Mouse (Mus musculus) ovary, postnatal 36 days (tissue): ENCODE measurements at regions not wholly inside any gene's neighbourhood (a gene's known extent, or its start where the extent isn't known, plus 50 kb on each side); places are given as distances from the start of the nearest gene placed in this dataset.

Source experiments
- DNase-seq: peaks from one replicate; pipeline ENCODE4 v3.0.0; 2022; ENCODE audit warnings: low spot score, mixed read lengths

- no peak for DNase-seq
Measured at GRCm38 (mm10) chr1:42008046-42008445, 687.5 kb upstream of the Pou3f3 start.

- no peak for DNase-seq
Measured at GRCm38 (mm10) chr1:42012911-42013310, 682.7 kb upstream of the Pou3f3 start.

DNA sequence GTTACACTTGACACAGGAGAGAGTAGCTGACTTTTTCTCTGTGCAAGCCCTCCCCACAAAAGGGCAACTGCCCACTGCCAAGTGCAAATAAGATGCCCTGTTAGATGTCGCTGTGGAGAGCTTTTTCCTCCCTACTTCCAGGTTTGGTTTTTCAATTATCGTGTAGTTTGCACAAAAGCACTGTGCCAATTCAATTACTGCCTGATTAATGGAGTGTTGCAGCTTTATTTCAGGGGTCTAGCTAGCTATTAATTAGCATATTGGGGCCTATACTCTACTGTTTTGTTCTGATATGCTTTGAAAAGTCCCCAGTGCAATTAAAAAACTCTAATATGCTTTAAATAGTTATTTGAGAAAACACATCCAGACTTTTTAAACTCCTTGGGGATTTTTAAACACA lies 676.6 kb upstream of the Pou3f3 start:
- no peak for DNase-seq

DNA sequence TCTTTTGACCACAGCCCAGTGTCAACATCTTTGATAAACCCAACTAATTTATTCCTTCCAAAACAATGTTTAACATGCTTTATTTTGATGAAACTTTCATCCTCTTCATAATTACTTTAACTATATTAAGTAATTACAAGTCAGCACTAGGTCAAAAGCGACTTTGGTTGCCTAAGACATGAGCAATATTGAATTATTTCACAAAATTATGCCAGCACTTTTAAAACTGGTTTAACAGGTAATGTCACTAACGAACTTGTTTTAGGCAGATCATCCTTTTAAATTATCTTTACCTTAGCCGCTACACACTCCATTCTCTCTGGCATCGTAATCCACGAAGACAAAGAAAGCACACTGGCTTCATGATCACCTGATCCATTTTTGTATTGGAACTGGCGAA lies 669.8 kb upstream of the Pou3f3 start:
- no peak for DNase-seq

DNA sequence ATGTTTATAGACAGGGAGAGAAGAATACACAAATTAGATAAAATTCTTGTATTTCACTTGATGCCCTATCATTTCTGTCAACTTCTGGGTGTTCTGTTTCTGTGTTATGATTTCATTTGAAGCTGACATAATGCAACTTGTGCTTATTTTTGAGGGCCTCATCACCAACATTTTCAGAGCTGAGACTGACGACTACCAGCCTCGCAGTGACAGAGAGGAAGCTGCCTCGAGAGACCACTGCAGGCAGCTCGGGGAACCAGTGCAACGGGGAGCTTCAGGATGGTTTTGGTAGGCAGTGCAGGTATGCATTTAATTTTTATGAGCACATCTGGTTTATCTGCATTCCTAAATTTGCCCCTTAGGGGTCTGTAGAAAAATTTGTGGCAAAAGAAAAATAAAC lies 669.1 kb upstream of the Pou3f3 start:
- no peak for DNase-seq

DNA sequence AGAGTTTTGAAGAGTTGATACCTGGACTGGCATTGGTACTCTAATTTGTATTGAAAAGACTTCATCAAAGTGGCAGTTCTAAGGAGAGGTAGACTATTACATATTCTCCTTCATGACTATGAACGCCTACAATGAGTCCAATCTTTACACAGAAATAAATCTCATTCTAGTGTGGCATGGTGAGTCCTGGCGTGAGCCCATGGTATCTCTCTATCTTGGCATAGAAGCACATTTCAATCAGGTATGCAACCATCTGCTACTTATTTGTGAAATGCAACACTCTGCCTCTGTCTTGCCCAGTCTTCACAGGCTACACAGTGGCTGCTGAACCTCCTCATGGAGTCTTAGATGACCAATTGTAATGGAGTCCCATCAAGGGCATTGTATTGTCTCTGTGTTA lies 661.8 kb upstream of the Pou3f3 start:
- DNase-seq: no peak

GRCm38 (mm10) chr1:42035371-42035770 lies 660.2 kb upstream of the Pou3f3 start:
- DNase-seq: no peak

GRCm38 (mm10) chr1:42041544-42041943 lies 654.0 kb upstream of the Pou3f3 start:
- no peak for DNase-seq

DNA sequence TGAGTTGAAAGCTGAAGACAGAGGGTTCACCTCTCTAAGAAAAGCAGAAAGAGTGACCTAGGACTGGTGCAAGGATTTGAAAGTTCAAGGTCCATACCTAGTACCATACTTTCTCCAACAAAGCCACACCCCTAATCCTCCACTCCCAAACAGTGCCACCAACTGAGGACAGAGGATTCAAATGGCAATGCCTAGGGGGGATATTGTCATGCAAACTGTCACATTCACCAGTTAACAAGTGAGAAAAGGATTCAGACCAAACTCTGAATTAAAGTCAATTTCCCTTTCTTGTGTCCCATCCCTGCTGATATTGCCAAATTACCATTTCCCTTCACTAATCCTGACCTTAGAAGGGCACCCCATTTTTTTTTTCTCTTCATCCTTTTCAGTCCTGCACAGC lies 637.1 kb upstream of the Pou3f3 start:
- DNase-seq: no peak

DNA sequence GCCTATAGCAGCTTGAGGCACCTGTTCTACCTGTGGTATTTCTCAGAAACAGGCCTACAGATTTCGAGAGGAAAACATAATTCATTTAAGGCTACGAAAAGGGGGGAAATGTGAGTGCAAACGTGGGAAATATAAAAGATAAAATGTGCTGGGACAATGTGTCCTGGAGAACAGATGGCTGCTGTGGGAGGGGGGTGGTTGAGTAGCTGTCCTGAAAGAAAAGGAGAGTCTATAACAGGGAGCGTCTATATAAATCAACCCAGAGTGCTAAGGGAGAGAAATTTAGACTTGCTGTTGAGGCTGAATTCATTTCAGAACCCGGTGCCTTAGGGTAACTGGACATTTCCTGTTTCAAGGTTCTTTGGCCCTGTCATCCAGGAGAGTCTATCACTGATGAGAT lies 625.5 kb upstream of the Pou3f3 start:
- no peak for DNase-seq

- no peak for DNase-seq
Measured at GRCm38 (mm10) chr1:42096026-42096425, 599.5 kb upstream of the Pou3f3 start.

- DNase-seq: no peak
Measured at GRCm38 (mm10) chr1:42098580-42098979, 597.0 kb upstream of the Pou3f3 start.

DNA sequence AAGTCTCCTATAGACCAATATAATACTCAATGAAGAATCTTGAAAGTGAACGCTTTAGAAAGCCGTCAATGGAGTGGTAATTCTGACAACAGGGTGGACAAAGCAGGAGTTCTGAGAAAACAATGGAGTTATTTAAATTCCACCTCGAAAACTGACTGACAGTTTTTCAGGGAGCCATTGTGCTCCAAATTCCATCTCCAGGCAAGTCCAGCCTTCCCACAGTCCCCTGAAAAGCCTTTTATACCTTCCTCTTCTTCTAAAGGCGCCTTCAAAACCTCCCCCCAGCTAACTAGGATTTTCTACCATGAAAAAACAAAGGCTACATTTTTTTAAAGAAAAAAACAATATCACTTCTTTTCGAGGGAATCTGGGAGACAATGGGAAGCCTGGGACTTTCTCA lies 588.0 kb upstream of the Pou3f3 start:
- no peak for DNase-seq

GRCm38 (mm10) chr1:42107925-42108324 lies 587.6 kb upstream of the Pou3f3 start:
- no peak for DNase-seq

- no peak for DNase-seq
Measured at GRCm38 (mm10) chr1:42152175-42152790, 543.3 kb upstream of the Pou3f3 start.

DNA sequence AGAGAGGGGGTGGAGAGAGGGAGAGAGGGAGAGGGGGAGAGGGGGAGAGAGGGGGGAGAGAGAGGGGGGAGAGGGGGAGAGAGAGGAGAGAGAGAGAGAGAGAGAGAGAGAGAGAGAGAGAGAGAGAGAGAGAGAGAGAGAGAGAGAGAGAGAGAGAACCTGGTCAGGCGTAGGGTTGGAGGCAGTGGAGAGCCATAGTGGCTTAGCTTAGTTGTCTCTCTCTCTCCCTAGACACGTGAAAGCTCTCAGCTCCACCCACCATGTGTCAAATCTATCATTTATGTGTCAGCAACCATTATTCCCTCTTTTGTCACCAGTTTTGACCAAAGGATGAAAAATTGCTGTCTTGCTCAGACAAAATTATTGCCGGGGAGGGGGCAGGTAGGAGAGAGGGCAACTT lies 542.7 kb upstream of the Pou3f3 start:
- DNase-seq: no peak

- DNase-seq: no peak
Measured at GRCm38 (mm10) chr1:42167790-42168572, 527.6 kb upstream of the Pou3f3 start.

GRCm38 (mm10) chr1:42169505-42169904 lies 526.1 kb upstream of the Pou3f3 start:
- DNase-seq: no peak

- no peak for DNase-seq
Measured at GRCm38 (mm10) chr1:42186295-42186694, 509.3 kb upstream of the Pou3f3 start.

DNA sequence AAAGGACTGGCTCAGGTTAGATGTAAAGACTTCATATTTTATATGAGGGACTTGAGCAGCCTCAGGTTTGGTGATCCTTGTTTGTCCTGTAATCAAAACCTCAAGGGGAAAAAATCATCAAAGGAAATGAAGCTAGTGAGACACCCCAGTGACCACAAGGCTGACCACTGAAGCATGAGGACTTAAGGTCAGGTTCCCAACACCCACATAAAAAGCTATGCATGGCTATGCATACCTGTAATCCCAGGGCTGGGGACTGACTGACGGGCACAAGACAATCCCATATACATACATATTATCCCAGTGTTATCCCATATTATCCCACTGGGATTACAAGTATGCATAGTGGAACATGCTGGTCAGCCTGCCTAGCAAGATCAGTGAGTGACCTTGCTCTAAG lies 467.5 kb upstream of the Pou3f3 start:
- DNase-seq: no peak

GRCm38 (mm10) chr1:42229711-42230110 lies 465.9 kb upstream of the Pou3f3 start:
- DNase-seq: no peak

DNA sequence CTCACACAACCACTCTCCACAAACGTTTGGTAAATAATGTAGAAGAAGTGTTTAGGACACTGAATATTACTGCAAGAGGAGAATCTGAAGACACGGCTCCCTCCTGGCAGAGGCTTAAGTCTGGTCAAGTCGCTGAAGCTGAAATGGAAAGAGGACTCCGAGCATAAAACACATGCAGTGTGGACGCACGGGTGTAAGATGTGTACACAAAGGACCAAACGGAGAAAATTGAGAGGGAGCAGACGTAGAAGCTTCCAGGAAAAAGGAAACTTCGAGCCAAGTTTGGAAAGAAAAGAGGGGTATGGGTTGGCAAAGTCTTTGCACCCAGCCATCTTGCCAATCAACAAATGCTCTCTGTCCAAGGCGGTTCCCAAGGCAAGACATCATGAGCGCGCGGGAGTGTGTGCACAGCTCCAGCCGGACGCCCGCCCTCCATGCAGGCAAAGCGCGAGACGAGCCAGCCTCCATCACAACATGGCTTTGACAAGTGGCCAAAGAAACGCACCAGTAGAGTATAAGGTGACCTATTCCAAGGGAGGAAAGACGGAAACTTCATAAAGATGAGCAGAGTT lies 465.0 kb upstream of the Pou3f3 start:
- no peak for DNase-seq

- no peak for DNase-seq
Measured at GRCm38 (mm10) chr1:42231091-42231490, 464.5 kb upstream of the Pou3f3 start.

DNA sequence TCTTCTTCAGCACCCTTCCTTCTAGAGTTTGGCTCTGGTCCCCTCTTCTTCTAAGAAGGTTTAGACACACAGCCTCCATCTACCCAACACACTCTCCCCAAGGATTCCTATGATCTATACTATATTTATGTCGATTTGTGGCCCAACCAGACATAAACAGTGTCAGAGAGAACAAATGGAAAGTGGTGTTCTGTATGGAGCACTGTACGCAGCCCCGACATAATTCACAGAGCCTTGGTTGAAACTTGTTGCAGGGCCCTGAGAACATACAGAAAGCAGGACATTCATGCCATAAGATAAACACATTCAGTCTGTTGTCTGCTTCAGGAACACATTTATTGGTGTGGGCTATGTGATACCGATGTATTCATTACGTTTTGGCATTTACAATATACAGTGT lies 463.7 kb upstream of the Pou3f3 start:
- DNase-seq: no peak
